Mouse (Mus musculus): ENCODE data around the gene Plcb3. TPM values are rescaled to one million over a fixed set of nuclear protein-coding genes. Genes with fewer than 3 reads are reported as not detected.

The Plcb3 gene
- polyA plus RNA-seq, 2 experiments from 2014 or later = 3.2 to 3.4 TPM

Other genes with a start within 250 kb of the Plcb3 start
- 1 to 10 TPM; 6.4 to 8.3 TPM for gene Rps6ka4, start 135.8 kb downstream of the Plcb3 start, polyA plus RNA-seq (2017; shearing (Covaris generic))
- 1 to 10 TPM; 3.1 to 5.2 TPM for gene Ccdc88b, start 118.3 kb downstream of the Plcb3 start, polyA plus RNA-seq (2017; shearing (Covaris generic))
- 100 to 1,000 TPM; 214 to 232 TPM for gene Trmt112, start 66.8 kb downstream of the Plcb3 start, polyA plus RNA-seq (2017; shearing (Covaris generic))
- 100 to 1,000 TPM; 224 to 246 TPM for gene Prdx5, start 66.4 kb downstream of the Plcb3 start, polyA plus RNA-seq (2017; shearing (Covaris generic))
- 1 to 10 TPM; 2.2 to 5.7 TPM for gene Esrra, start 54.7 kb downstream of the Plcb3 start, polyA plus RNA-seq (2017; shearing (Covaris generic))
- not detected for gene Catsperz, start 51.1 kb downstream of the Plcb3 start, polyA plus RNA-seq (2017; shearing (Covaris generic))
- gene Kcnk4, start 42.0 kb downstream of the Plcb3 start, polyA plus RNA-seq (2017; shearing (Covaris generic)) = not detected
- 10 to 100 TPM; 36.8 to 49.6 TPM for gene Bad, start 34.6 kb downstream of the Plcb3 start, polyA plus RNA-seq (2017; shearing (Covaris generic))
- gene Gpr137, start 34.0 kb downstream of the Plcb3 start, polyA plus RNA-seq (2017; shearing (Covaris generic)) = 10 to 100 TPM in 1 of 2 experiments, 1 to 10 TPM in 1; 8.4 to 11.4 TPM
- gene Ppp1r14b, start 1.5 kb downstream of the Plcb3 start, polyA plus RNA-seq (2017; shearing (Covaris generic)) = 10 to 100 TPM in 1 of 2 experiments, 1 to 10 TPM in 1; 9.3 to 23.8 TPM
- 10 to 100 TPM; 46.8 to 56.8 TPM for gene Fkbp2, start 4.0 kb upstream of the Plcb3 start, polyA plus RNA-seq (2017; shearing (Covaris generic))
- gene Vegfb, start 11.2 kb upstream of the Plcb3 start, polyA plus RNA-seq (2017; shearing (Covaris generic)) = 1 to 10 TPM; 3.3 to 4.4 TPM
- 10 to 100 TPM; 59.8 to 74.9 TPM for gene Dnajc4, start 16.1 kb upstream of the Plcb3 start, polyA plus RNA-seq (2017; shearing (Covaris generic))
- 10 to 100 TPM; 34.8 to 39.6 TPM for gene Nudt22, start 19.6 kb upstream of the Plcb3 start, polyA plus RNA-seq (2017; shearing (Covaris generic))
- gene Trpt1, start 19.7 kb upstream of the Plcb3 start, polyA plus RNA-seq (2017; shearing (Covaris generic)) = 10 to 100 TPM in 1 of 2 experiments, 1 to 10 TPM in 1; 8.1 to 10.9 TPM
- 100 to 1,000 TPM; 272 to 479 TPM for gene Fermt3, start 43.0 kb upstream of the Plcb3 start, polyA plus RNA-seq (2017; shearing (Covaris generic))
- gene Stip1, start 63.5 kb upstream of the Plcb3 start, polyA plus RNA-seq (2017; shearing (Covaris generic)) = 100 to 1,000 TPM; 117 to 119 TPM
- 1 to 10 TPM in 1 of 2 experiments, not detected in 1; 2.3 TPM for gene Macrod1, start 80.3 kb upstream of the Plcb3 start, polyA plus RNA-seq (2017; shearing (Covaris generic))
- gene Flrt1, start 129.3 kb upstream of the Plcb3 start, polyA plus RNA-seq (2017; shearing (Covaris generic)) = under 1 TPM in 1 of 2 experiments, not detected in 1; 0.22 TPM
- gene Otub1, start 229.8 kb upstream of the Plcb3 start, polyA plus RNA-seq (2017; shearing (Covaris generic)) = 100 to 1,000 TPM; 157 to 198 TPM
- gene Cox8a, start 241.1 kb upstream of the Plcb3 start, polyA plus RNA-seq (2017; shearing (Covaris generic)) = 100 to 1,000 TPM; 223 to 296 TPM

All from CD4-positive, CD25-positive, alpha-beta regulatory T cell, adult 4 months (primary cell).